Mouse (Mus musculus) thymus, postnatal 14 days (tissue): ENCODE measurements around the gene Atp6v1fnb.
A peak's percentile ranks its signal among the peaks of the same experiment; 100 is the strongest.

Experiments
- DNase-seq: peaks from one replicate; pipeline ENCODE4 v3.0.0; 2021

The Atp6v1fnb gene

GRCm38 (mm10) chr6:29471137-29471536, at the start of gene Atp6v1fnb:
Gene Atp6v1fnb (plus strand): TSS chr6:29471437.
- no peak for DNase-seq

GRCm38 (mm10) chr6:29425118-29425517, 46.1 kb upstream of the Atp6v1fnb start:
- no peak for DNase-seq

DNA sequence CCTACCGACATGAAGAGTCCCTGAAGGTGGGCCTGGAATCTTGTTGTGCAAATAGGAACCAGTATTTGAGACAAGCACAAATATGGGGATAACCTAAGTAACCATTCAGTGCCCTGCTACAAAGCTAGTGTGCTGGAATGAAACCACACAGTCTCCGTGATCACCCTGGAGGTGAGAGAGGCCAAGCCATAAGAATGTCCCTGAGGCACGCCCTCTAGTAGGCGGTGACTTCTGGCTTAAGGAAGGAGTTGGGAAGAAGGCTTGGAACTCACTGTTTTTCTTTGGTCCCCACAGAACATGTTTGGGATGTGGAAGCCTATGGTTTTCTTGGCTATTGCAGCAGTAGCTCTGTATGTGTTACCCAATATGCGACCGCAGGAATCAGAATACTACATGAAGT, 44.9 kb upstream of the Atp6v1fnb start:
- DNase-seq, result no peak

- DNase-seq, result no peak
Measured at GRCm38 (mm10) chr6:29428171-29428570, 43.1 kb upstream of the Atp6v1fnb start.

DNA sequence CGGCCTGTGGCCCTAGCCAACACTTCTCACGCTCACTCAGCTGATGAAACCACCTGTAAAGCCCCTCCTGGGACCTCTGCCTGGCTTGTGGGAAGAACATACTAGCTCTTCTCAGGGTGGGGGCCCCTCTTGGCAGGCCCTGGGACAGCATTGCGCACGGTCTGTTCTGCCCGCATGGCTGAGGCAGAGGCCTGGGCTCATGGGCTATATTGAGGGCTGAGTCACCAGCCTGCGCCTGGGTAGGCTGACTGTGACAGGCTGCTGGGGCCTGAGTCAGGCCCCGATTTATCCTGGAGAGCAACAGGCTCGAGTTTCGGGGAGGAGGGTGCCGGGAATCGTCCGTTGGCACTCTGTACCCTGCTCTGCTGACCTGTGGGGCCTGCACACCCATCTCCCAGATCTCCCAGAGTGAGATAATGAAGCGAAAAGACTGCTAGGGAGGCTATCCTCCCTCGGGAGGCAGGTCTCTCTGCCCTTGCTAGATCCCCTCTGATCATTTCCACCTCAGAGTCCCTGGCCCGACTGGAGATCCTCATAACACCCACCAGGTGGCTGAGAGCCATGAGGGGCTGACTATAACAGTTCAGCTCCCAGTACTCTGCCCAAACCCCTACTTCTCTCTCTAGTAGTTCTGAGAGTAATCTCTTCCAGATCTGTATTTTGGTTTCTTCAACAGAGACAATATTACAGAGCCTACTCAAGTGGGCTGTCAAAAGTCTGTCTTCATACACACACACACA, 40.4 kb upstream of the Atp6v1fnb start:
- no peak for DNase-seq

DNA sequence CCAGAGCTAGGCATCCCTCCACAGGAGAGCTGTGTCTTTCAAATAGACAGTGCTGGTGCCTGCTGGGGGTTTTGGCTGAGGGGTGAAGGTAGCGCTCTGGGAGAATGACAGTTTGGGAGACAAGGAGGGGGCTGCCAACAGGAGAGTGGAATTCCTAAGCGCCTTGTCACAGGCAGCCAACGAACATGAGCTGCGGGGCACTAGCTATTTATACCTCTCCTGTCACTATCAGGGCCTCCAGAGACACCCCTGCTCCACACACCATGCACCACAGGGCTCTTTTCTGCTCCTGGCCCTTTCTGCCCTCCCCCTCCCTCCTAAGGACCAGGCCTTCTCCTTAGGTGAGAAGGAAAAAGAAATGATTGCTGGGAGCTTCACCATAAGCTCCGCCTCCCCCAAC, 39.8 kb upstream of the Atp6v1fnb start:
- no peak for DNase-seq

- DNase-seq, result no peak
Measured at GRCm38 (mm10) chr6:29432156-29432555, 39.1 kb upstream of the Atp6v1fnb start.

- DNase-seq, result no peak
Measured at GRCm38 (mm10) chr6:29432676-29433037, 38.6 kb upstream of the Atp6v1fnb start.

DNA sequence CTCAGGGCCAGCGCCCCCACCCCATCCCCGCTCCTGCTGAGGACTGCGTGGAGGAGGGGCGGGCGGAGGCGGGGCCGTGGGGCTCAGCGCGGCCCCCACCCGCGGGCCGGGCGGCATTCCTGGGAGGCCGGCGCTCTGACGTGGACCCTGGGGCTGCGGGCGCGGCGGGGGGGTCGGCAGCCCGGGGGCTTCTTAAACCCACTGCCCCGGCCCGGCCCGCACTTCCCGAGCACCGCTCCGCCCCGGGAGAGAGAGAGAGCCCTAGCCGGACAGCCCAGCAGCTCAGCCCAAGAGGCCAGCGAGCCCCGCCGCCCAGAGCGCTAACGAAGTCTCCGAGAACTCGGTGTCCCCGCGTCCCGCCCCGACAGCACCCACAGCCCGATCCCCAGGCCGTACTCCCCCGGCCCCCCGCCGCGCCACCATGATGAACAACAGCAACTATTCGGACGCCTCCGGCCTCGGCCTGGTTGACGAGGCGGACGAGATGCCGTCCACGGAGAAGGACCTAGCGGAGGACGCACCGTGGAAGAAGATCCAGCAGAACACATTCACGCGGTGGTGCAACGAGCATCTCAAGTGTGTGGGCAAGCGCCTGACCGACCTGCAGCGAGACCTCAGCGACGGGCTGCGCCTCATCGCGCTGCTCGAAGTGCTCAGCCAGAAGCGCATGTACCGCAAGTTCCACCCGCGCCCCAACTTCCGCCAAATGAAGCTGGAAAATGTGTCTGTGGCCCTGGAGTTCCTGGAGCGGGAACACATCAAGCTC, 38.0 kb upstream of the Atp6v1fnb start, which contains the start of gene Flnc:
Flnc (plus strand) TSS at position 219 of the 766 bp plus-strand sequence.
- no peak for DNase-seq

DNA sequence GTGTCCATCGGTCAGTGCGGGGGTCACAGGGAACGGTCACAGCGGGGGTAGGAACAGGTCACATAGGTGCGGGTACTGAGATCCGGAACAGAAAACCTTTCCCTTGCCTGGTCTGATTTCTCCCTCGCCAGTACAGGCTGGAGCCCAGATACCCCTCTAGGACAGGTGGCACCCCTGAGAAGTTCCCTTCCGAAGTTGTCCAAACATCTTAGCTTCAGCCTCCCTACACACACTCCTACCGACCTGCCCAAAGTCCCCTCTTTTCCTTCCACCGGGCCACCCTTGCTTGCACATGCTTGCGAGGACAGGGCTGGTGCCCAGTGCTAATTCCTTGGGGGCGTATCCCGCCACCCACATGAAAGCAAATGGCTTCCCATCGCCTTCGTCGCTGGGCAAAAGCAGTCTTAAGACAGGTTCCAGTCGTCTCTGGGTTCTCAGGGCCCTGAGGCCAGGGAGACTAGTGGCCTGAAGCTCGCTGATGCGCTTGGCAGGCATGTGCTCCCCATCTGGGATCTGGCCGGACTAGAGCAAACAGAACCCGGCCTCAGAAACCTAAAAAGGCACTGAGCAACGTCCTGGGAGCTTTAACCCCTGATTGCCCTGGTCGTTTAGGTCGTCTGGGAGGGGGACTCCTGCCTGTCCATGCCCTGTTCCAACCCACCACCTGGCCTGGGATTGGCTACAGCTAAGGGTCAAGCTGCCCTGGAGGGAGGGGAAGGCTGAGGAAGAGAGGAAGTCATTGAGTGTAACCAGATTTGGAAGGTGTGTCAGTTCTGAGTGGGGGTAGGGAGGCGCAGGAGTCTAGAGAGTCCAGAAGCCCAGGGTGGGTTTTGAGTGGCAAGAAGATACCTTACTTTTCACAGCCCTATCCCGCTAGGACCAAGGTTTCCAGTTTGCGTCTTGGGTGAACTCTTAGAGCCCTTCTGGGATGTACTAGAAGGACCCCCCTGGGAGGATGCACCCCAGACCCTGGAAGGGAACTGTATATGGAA, 37.1 kb upstream of the Atp6v1fnb start:
- no peak for DNase-seq

GRCm38 (mm10) chr6:29434911-29435691, 36.1 kb upstream of the Atp6v1fnb start:
- DNase-seq, result no peak

DNA sequence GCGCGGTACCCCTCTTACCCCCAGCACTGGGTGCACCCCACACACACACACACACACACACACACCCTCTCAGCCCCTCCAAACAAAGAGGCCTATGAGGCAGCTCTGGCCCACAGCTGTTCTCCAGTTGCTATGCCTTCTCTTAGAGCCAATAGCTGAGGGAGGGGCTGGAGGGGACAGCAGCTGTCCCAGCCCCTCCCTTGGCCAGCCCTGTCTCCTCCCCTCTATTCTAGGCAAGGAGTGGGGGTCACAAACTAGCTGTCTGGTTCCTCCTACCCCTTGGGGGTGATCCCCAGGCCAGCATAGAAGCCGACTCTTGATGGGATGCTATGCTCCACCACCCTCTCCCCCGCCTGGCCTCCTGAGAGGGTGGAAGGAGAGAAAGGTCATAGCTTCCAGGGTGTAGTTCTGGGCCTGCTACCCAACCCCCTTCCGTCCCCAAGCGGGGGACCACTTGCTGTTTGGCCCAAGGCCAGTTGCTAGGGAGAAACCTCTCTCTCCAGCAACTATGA, 35.2 kb upstream of the Atp6v1fnb start:
- DNase-seq, result no peak

DNA sequence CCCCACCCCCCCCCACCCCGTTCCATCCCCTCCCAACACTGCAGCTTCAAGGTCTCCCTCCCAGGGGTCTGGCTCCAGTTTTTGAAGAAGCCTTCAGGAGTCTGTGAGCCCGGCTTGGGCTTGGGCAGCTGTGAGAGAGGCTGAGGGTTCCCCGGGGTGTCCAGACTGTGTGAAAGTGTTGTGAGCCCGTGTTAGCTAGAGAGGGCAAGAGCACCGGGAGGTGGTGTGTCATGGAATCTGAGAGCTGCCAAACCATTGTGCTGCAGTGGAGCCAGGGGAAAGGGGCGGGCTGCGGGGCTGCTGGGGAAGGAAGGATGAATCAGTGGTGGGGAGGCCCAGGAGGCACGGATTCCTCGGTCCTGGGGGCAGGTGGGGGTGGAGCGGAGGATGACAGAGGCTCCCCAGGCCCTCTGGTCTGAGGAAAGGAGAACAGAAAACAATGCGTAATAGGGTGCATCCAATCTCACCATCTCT, 34.7 kb upstream of the Atp6v1fnb start:
- DNase-seq, result no peak

DNA sequence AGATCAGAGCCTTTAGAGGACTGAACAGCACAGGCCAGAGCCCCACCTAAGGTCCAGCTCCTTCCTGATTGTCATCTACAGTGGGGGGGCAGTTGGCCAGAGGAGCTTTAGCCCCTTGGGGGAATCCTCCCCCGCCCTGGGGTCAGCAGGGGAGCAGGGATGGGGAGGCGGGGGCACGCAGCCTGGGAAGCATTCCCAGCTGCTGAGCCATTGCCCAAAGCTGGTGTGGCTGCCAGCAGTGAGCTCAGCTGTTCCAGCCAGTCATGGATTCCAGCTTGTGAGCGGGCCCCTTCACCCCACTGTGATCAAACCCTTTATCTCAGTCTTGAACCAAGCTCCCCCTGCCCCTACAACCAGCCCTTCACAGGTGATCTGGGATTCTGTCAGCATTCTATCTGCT, 32.0 kb upstream of the Atp6v1fnb start:
- no peak for DNase-seq

- DNase-seq, result no peak
Measured at GRCm38 (mm10) chr6:29439789-29440188, 31.4 kb upstream of the Atp6v1fnb start.

DNA sequence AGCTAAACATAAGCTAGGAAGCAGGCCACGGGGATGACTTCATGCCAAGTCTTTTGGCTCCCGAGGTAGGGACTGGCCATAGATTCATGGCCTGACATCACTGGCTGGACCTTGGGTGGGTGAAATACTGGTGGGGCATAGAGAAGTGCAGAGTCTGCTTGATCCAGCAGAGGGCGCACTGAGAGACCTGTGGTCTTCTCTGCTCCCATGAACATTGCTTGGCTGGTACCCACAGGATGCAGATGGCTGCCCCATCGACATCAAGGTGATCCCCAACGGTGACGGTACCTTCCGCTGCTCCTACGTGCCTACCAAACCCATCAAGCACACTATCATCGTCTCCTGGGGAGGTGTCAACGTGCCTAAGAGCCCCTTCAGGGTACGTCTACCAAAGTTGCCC, 26.5 kb upstream of the Atp6v1fnb start:
- peak; percentile 51 for DNase-seq

GRCm38 (mm10) chr6:29445354-29445753, 25.9 kb upstream of the Atp6v1fnb start:
- no peak for DNase-seq

DNA sequence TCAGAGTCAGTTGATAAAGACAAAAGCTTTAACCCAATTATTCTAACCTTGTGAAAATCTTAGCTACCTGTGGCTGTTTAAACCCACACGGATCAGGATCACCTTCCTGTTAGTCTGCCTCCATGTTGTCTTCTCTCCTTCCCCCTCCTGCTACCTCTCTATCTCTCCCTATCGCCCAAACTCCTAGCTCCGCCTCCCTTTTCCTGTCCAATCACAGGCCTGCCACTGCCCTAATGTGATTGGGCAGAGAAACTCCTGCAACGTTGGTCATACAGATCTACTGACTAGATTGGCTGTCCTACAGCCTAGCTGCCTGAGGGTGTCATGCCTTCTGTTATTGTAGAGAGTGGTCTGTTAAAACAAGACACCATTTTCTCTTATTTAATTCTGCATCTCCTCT, 21.4 kb upstream of the Atp6v1fnb start:
- DNase-seq, result no peak

DNA sequence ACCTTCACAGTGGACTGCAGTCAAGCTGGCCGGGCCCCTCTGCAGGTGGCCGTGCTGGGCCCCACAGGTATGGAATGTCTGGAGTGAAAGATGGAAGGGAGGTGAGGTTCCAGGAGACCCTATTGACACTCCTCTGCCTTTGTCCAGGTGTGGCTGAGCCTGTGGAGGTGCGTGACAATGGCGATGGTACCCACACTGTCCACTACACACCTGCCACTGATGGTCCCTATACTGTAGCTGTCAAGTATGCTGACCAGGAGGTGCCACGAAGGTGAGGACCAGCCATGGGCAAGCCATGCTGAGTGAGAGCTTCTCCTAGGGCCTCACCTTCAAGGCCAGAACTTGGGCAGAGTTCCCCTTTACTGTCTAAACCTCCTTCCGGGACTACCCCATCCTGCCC, 20.6 kb upstream of the Atp6v1fnb start:
- no peak for DNase-seq

DNA sequence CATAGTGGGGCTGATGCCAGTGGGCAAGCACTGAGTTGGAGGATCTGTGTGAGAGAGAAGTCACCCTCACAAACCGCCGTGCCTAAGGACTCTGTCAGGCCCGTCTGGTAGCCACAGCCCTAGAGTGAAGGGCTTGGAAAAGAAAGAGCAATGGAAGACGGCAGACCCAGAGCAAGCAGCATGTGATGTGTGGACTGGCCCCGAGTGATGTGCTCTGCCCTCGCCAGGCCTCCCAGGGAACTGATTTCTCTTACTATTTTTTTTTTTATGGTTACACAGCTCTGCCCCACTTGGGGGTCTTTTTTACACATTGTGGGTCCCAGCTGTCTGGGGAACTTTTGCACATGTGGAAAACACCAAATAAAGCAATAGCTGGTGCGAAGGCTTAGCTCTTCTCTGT, 9.7 kb upstream of the Atp6v1fnb start:
- no peak for DNase-seq

DNA sequence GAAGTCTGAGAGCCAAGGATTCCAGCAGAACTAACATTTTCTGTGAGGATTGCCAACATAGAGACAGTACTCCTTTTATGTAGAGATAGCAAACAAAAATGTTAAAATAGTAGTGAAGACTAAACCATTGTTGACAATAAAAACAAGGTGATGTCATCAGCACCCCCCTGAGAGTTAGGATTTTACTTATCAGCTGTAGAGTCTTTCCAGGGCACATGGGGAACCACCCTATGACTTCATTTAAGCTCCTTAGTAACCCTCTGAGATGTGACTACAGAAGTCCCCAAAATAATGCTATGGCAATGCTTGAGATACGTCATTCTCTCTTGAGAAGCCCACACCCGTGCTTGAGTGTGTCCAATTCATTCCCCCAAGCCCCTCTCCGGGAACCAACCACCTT, 7.8 kb upstream of the Atp6v1fnb start:
- no peak for DNase-seq
